Mouse (Mus musculus): Measurements from ENCODE around the gene Ncoa1. TPM values are rescaled to one million over a fixed set of nuclear protein-coding genes. Genes with fewer than 3 reads are reported as not detected.

Gene Ncoa1
- total RNA-seq, 2 experiments from 2014 or later: 22.2 to 22.5 TPM

DNA sequence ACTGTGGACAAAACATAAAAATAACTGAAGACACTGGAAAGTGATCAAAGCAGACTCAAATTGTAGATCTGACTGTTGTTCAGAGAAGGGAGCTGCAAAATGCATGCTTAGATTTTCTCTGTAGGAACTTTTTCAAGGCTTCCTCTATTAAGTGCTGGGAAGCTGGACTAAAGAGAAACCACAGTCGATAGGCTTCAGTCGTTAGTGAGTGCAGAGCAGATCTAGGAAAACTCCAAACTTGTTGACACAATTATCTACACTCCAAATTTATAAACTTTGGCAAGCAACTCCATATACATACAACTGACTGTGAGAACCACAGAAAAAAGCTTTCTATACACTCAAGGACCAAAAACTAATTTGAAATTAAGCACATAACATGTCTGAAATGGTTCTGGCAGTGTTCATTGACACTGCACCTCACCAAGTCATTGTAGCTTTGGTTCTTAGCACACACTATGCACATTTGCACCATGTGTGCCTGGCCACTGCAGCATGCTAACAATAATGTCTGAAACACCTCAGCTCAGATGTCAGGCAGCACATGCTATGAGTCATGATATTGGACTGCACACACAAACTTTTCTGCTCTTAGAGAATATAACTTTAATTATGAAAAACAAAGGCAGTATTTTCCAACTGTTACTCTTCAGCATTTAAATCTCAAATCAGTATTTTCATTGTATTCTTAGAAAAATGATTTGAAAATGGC is 121.8 kb downstream of the Ncoa1 start:
- DNase-seq: no peak
- intact Hi-C loops (cut with DNase I): no loop called here

DNA sequence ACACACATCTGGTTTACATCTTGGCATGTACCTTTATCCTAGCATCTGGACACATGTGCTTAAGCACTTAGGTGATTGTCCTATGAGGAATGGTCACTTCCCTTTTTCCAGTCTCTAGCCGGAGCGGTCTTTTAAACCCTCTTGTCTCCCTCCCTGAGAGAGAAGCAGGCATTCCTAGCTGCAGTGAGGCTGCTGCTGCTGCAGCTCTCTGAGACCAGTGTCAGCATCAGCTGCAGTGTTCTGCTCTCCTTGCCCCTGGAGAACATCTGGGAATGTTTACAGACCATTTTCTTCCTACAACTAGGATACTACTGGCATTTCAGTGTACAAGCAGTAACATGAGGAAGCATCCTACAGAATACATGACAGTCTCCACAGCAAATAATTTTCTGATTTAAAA is 133.8 kb downstream of the Ncoa1 start:
- intact Hi-C loops (cut with DNase I): no loop called here

DNA sequence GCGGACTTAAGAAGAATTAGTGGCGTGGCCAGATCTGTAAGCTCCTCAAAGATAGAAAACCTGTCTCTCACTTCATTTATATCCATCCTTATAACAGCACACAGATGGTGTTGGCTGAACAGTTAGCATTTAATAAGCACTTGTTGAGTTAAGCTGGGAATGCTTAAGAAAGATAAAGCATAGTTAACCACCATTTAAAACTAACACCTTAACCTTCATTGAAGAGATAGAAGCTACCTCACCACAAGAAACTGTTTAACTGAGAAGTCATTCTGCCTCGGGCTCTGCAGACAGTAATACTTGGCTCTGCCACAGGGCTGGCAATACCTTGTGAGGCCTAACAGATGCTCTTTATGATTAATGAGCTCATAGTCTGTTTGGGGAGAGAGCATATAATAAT is 134.9 kb downstream of the Ncoa1 start:
- DNase-seq: no peak
- intact Hi-C loops (cut with DNase I): no loop called here

More for the DNA sequence above, 133.8 kb downstream of the Ncoa1 start:
- DNase-seq: no peak

DNA sequence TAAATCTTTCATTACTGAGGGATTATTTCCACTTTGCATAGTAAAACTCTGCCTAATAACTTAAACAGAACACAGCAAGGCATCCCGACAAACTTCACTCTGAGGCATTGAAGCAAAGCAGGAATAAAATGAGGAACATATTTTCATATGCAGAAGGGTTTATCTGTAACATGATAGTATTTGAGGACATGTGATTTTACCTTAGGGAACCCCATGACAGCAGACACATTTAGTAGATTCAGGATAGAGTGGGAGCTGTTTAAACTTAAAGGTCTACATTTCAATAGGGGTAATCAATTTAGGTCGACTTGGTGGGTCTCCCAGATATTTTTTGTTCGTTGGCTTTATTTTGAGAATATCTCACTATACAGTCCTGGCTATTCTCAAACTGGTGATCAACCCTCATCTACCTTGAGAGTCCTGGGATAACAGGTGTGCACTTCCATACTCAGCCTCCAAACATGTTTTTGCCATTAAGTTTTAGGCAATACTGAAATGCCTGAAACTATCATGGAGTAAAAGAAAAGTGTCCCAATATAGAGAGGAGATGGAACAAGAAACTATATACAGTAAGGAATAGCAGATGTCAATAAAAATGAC is 136.6 kb downstream of the Ncoa1 start:
- no peak for DNase-seq
- intact Hi-C loops (cut with DNase I): no loop called here

DNA sequence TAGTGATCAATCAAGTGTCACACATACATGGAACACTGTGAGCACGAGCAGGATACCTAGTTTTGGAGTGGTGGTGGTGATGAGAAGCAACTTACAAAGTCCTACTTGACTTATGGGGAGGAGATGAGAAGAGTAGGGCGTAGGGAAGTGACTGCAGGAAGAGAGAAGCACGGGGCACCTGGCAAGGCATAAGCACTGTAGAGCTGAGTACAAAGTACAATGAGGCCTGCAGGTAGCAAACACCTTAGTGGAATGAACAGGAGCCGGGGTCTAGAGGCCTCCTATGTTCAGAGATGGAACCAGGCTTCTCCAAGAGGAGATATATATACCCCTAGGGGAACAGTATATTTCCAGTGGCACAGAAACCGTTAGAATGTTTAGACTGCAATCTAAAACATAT is 153.4 kb downstream of the Ncoa1 start:
- DNase-seq: no peak
- intact Hi-C loops (cut with DNase I): no loop called here

DNA sequence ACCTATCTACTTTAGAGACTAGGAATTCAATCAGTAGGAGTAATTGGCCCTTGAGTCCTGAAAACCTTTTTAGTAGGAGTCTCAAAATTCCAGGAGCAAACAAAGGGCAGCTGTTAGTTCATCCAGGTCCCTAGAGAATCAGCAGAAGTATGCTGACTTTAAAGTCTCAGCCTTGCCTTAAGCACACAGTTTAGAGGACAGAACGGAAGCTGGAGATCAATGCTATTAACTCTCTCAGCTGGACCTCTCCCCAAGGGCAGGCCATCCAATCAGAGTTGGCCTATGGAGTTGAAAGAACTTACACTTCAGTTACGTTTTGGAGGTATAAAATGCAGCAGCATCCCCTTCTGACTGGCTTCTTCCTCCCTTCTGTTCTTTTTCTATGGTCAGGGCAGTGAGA is 154.8 kb downstream of the Ncoa1 start:
- intact Hi-C loops (cut with DNase I): no loop called here
- DNase-seq: no peak

DNA sequence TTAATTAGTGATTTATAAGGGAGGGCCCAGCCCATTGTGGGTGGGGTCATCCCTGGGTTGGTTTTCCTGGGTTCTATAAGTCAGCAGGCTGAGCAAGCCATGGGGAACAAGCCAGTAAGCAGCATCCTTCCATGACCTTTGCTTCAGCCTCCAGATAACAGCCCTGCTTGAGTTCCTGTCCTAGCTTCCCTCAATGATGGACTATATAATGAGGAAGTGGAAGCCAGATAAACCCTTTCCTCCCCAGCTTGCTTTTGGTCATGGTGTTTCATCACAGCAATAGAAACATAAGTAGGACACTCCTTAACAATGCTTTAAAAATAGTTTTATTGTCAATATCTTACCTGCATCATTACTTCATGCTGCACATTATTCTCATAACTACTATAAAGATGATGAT is 163.2 kb downstream of the Ncoa1 start:
- intact Hi-C loops (cut with DNase I): no loop called here
- DNase-seq: no peak

DNA sequence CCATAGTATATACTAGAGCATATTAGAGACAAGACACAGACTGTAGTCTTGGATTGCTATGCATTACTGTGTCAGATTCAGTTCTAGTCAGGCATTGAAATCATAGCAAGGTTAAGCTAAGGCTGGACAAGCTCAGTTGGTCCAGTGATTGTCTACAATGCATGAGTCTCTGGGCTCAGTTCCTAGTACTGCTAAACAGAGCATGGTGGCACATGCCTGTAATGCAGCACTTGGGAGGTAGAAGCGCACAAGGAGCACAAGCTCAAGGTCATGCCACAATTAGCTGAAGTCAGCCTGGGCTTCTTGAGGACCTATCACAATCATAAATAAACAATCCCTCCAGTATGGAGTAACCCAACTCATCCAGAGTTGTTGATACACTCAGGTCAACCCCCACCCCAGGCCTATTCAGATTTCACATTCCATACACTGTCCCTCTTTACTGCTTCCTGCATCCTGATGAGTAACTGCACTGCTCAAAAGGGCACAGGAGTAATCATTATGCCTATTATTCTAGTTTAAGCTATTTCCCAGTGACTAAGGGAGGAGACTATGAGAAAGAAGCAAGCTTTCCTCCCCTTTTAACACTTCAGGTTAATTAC is 170.2 kb downstream of the Ncoa1 start:
- no peak for DNase-seq
- intact Hi-C loops (cut with DNase I): no loop called here

DNA sequence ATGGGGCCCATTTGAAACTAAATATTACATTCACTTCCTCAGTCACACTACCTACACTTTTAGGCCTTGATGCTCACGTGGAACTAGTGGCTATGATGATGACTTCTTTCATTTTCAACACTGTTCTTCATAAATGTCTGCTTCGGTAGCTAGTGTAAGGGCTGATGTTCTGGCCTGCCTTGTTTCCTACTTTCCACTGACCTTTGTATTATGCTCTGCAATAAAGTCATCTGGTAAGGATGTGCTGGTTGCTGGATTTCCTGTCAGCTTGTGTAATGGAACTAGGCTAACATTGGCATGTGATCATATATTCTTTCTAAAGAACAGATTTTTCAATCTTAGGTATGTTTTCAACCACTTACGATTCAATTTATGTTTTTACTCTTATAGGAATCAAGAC is 177.7 kb downstream of the Ncoa1 start:
- intact Hi-C loops (cut with DNase I): no loop called here

DNA sequence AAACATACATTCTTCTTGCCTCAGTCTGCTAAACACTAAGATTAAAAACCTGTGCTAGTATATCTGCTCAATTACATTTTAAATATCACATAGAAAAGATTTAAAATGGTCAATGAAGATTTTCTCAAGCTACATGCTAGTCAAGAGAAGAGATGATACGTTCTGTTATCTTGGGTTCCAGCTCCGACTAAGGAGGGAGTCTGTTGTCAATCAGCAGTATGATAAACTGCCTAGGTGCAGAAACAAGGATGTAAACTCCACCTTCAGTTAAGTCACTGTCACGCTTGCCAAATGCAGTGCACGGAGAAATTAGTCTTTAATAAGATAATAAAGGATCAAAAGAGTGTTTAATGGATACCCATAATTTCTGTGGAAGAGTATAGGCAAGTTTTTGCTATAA is 178.4 kb downstream of the Ncoa1 start:
- no peak for DNase-seq
- intact Hi-C loops (cut with DNase I): no loop called here

More for the DNA sequence above, 177.7 kb downstream of the Ncoa1 start:
- DNase-seq: no peak

DNA sequence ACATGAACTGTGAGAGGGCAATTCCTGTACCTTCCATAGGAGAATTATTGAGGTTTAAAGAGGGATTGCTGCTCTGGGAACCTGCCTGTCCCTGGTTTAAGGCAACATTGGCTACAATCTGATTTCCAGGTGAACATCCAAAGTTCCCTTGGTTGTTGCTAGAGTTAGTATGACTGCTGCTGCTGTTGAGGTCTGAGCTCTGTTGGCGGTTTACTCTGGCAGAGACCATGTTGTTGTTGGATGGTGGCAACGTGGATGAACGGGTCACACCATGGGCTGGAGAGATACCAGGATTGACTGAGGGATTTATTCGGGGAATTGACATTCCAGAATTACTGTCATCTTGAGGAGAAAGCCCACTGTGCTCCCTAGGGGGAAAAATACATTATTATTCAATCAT is 181.1 kb downstream of the Ncoa1 start:
- DNase-seq: no peak
- intact Hi-C loops (cut with DNase I): no loop called here

DNA sequence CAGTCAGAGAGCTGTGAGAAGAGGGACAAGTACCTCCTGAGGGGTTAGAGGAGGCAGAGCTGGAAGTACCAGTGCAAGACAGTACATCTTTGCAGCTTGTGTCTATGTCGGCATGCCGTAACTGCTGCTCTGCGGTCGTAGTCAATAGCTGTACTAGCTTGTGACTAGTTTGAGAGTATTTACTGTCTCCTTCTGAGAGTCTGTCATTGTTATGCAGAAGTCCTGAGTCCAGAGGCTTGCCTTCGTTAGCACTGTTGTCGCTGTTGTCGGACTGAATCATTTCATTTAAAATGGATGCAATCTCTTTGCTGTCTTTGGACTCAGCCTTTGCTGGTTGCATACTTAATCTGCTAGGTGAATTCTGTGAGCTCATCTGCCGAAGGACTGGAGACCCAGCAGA is 181.7 kb downstream of the Ncoa1 start:
- no peak for DNase-seq
- intact Hi-C loops (cut with DNase I): no loop called here

DNA sequence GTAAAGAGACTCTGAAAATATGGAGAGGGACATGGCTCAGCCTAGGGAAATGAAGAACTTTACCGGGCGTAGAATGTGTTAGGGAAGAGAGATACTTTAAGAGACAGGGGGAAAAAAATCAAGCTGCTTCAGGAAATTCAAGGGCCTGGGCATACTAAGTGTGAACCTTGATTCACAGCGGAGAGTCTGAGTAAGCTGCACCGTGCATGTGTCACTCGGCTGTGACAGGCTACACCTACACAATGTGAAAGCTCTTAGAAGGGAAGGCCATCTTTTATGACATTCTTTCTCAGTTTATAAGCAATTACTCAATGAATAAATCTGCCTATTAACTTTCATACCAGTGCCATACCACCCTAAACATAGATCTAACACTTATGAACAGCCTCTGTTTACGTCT is 183.2 kb downstream of the Ncoa1 start:
- intact Hi-C loops (cut with DNase I): no loop called here
- DNase-seq: no peak

DNA sequence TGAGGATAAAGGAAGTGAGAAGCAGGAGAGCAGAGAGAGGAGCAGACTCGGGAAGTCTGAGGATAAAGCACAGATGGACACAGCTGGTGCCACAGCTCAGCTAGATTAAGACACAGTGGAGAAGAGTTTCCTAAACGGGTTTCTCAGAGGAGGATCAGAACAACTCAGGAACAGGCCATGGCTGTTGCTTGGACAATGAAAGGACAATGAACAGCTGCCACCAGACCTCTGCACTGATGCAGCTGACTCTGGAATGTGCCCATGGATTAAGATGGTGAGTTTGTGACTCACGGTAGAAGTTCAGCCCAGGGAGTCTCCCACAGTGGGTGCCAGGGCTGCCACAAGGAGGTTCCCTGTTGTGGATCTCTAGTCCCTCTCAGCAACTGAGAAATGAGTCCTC is 191.8 kb downstream of the Ncoa1 start:
- no peak for DNase-seq
- intact Hi-C loops (cut with DNase I): no loop called here

DNA sequence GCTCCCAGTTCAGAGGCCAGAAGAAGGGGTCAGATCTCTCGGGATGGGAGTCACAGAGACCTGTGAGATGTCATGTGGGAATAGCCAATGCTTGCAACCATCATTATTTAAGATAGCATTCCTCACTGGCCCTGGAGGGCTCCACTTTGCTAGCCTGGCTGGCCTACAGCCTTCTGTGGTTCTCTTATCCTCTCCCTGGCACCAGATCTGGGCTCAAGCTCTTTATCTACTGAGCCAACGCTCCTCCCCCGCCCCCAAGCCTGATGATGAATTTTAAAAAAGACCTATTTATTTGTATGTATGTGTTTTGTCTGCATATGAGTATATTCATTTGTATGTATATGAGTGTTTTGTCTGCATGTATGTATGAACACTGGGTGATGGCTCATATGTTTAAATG is 197.1 kb downstream of the Ncoa1 start:
- intact Hi-C loops (cut with DNase I): loop anchor here (5.0 kb wide), 1 partner anchor 267 kb away; no protein-coding TSS in a partner anchor
- DNase-seq: no peak

DNA sequence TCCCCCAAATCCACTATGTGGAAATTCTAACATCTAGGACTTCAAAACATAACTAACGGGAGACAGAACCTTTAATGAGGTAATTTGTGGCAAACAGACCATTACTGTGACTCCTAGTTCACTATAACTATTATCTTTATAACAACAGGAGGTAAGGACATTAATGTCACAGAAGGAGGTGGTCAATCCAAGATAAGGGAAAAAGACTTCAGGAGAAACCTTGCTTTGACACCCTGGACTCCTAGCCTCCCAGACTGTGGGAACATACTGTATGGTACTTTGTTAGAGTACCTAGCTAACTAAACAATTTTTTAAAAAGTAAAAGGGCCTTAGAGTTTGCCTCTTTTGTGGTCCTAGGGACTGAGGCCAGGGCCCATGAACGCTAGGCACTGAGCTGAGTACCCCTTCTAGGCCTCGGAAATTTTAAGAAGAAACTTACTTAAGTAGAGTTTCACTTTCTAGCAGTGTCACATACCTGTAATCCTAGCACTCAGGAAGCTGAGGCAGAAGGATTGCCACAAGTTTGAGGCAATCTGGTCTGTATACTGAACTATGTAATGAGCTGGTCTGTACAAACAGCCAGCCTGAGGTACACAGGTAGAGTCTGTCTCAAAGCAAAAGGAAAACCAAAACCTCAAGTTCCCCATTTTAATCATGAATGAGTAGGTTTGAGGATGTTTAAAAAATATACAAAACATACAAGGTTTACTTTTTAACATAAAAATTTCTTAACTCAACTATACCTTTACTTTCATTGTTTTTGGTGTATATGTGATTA is 197.8 kb downstream of the Ncoa1 start:
- intact Hi-C loops (cut with DNase I): no loop called here
- no peak for DNase-seq

DNA sequence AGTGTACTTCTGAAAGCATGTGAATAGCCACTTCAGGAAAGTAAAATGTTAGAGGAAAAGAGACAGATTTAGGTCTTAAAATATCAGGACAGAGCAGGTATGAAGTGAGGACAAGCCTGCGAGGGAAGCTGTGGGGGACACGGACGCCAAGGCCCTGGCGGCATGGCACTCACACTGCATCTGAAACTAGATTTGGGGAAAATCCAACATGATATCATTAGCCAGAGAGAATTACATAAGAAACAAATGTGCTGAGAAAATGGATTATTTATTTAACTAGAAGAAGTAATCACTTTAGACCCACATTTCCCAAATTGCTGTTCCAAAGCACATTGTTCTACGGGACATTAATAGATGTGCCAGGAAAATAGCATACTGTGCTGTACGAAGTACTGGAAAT is 205.9 kb downstream of the Ncoa1 start:
- DNase-seq: no peak

DNA sequence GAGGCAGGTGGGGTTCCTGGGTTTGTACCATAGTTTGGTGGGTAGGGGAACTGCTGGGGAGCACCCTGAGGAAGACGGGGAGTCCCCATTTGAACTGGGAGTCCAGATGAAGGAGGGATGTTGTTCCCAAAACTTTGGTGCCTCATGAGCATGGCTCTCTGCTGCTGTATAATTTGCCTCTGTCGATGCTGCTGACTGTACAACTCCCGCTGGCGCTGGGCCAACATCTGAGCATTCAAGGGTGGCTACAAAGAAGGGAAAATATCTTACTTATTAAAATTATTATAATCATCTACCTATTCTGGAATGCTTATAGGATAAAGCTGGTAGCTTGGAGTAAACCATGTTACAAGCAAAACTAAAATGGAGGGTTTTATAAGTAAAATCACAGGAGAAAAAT is 209.2 kb downstream of the Ncoa1 start:
- no peak for DNase-seq
- intact Hi-C loops (cut with DNase I): no loop called here

More for the DNA sequence above, 205.9 kb downstream of the Ncoa1 start:
- intact Hi-C loops (cut with DNase I): no loop called here

DNA sequence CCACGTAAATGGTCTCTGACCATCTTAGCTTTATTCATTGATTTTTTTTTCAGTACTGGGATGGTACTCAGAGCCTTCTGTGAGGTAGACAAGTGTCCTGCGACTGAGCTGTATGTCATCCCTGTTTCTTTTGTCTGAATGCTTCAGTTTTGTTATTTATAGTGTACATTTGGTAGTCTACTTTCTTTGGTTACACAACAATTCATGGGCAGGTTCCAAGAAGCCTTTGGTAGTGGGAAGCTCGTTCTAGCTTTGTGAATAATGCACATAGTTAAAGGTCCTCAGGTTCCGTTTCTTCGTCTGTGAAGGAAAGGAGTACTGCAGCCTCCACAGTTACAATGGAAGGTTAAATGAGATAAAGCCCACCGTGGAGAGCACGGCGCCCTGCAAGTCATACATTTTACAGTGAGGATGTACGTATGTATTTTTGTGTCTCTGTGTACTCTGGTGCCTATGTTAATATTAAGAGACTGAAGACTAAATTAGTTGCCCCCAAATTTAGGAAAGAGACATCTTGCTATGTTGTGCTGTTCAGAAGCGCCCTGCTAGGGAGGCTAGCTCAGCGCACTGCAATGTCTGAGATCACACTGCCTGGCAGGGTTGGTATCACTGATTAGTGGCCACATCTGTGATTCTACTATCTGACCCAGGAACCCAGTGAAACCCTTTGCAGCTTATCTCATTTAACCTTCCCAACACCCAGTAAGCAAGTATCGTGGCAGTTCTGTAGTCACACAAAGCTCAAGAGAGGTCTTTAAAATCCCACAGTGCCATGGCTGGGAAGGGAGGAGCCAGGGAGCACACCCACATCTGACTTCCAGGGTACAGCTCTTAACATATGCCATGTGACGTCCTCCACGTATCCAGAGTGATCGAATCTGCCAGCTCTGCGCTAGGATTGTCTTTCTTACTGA is 224.0 kb downstream of the Ncoa1 start:
- DNase-seq: no peak
- intact Hi-C loops (cut with DNase I): no loop called here

DNA sequence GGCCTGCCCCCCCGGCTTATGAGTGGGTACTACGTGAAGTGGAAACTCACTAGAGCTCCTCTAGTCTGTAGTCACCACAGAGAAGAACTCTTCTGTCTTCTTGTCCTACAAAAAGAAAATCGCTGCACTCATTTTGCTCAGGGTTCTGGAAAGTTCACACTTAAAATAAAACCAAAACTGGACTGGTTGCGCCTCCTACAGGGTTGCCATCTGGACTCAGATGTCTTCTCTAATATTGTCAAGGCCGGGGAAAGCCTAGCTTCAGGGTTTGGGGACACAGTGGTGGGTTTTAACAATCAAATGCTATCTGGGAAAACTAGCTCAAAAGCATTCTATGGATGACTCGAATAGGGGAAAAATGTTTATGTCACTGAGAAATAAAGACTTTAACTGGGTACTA is 227.2 kb downstream of the Ncoa1 start:
- no peak for DNase-seq
- intact Hi-C loops (cut with DNase I): no loop called here

Measured in gastrocnemius, postnatal 36 days (tissue).